Mouse (Mus musculus): ENCODE results near the gene Haus8. TPM values are rescaled to one million over a fixed set of nuclear protein-coding genes. Genes with fewer than 3 reads are reported as not detected.
"Not testable (repeated sequence)": the region's sequence is repeated elsewhere in the genome, so short reads cannot be mapped to it uniquely, and the experiment has no call there.

Haus8 gene
- 58.6 and 67.2 TPM in 2 replicates for polyA plus RNA-seq (2015; fragmentation: Nextera tagmentation; extraction: Ambion mirVana)

DNA sequence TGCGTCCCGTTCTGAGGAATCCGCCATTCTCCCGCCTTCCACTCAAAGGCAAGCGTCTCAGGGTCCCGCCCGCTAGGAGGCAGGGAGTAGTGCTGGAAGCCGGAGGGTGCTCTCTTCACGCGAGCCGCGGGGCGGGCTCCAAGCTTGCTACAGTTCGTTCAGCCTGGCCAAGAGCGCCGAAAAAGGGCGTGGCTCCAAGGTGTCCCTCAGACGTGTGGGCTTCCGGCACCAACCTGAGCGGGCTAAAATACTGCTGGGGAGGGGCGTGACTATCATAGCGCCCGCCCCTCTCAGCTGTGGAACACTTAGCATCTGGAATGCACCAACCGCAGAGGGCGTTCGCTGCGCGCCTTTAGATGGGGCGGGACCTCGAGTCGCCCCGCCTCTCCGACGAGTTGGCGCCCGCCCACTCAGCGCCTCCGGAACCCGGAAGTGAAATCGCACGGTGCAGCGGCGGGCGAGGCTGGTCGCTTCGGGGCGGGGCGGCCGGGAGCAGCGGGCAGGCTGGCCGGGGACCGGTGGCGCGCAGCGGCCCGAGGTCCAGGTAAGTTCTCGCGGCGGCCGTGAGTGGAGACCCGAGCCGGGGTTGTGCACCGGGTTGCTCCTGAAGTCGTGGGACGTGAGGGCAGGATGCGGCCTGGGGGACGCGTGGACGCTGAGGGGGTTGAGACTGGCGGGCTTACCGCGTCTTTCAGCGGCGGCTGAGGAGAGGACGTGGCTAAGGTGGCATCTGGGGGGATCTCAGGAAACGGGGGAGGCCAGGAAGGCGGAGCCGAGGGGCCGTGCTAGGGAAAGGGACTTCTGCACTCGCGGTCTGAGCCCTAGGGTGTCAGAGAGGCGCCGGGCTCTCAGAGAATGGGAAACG, at the start of gene Haus8, which contains the start of gene Myo9b:
Haus8 (minus strand) TSS at position 649 of the 865 bp plus-strand sequence.
Myo9b (plus strand) TSS at position 429 of the 865 bp plus-strand sequence.
- H3K27ac ChIP-seq (ENCODE audit: low read length) = peak within 1 kb of the TSS; percentile 90
- under 1% methylated on average over 83 of the region's 84 CpGs for WGBS
- H3K4me3 ChIP-seq (ENCODE audit: low read length) = peak within 1 kb of the TSS; percentile 87
- no peaks in the 10 kb centered on the region for H3K9me3 ChIP-seq (ENCODE audit: control insufficient read depth, low read length)
- H3K27me3 ChIP-seq (ENCODE audit: control insufficient read depth, insufficient read depth, low read depth, low read length) = no peaks in the 10 kb centered on the region
- peaks cover 9% of the 10 kb centered on the region for H3K4me1 ChIP-seq (replicated peaks; ENCODE audit: control insufficient read depth, insufficient read depth, low read length)
- no peaks in the 10 kb centered on the region for H3K36me3 ChIP-seq (ENCODE audit: control insufficient read depth, insufficient read depth, low read length)
- H3K9ac ChIP-seq (ENCODE audit: low read length) = peak within 1 kb of the TSS; percentile 82
- H3K4me2 ChIP-seq (ENCODE audit: low read depth, low read length) = peak within 1 kb of the TSS; percentile 75
- ATAC-seq (ENCODE audit: low read depth) = peak; percentile 97

DNA sequence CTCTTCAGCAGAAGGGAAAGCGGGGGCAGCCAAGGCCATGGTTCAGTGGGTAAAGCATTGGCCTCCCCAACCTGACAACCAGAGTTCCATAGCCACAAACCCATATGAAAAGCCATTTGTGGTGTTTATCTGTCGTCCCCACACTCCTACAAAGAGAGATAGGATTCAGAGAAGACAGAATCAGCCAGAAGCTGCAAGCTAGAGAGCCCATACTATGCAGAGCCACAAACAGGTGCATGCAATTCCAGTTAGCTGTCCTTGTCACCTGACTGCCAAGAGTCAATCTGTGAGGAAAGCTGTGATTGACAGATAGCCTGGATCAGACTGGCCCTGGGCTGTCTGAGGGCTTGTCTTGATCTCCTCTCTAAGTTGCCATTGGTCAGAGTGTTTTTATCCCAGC, 47.0 kb upstream of the Haus8 start:
- not testable (repeated sequence) for H3K9ac ChIP-seq (ENCODE audit: low read length); H3K4me2 ChIP-seq (ENCODE audit: low read depth, low read length); H3K9me3 ChIP-seq (ENCODE audit: control insufficient read depth, low read length); ATAC-seq (ENCODE audit: low read depth); H3K27ac ChIP-seq (ENCODE audit: low read length); H3K27me3 ChIP-seq (ENCODE audit: control insufficient read depth, insufficient read depth, low read depth, low read length); H3K4me3 ChIP-seq (ENCODE audit: low read length); H3K4me1 ChIP-seq (replicated peaks; ENCODE audit: control insufficient read depth, insufficient read depth, low read length)
- H3K36me3 ChIP-seq (ENCODE audit: control insufficient read depth, insufficient read depth, low read length) = peaks cover 20% of the 10 kb centered on the region
- WGBS = 94% methylated on average over 2 of the region's 2 CpGs

DNA sequence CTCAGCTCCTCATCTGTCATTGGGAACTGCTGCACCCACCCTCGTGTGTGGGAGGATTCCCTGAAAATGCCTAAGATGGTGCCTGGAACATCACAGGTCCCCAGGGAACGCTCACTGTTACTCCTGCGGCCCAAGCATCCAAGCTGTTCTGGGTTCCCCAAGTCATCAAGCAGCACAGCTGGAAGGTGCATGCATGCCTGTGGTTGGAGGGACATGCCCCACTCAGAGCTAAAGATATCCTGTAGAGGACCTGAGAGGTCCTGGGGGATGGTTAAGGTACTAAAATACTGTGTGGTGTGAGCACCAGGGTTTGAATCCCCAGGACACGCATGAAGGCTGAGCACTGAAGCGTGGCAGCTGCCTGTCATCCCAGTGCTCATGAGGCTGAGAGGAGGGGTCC, 45.9 kb upstream of the Haus8 start:
- H3K36me3 ChIP-seq (ENCODE audit: control insufficient read depth, insufficient read depth, low read length) = peaks cover 13% of the 10 kb centered on the region
- not testable (repeated sequence) for H3K27me3 ChIP-seq (ENCODE audit: control insufficient read depth, insufficient read depth, low read depth, low read length); ATAC-seq (ENCODE audit: low read depth); H3K4me2 ChIP-seq (ENCODE audit: low read depth, low read length); H3K27ac ChIP-seq (ENCODE audit: low read length); H3K9ac ChIP-seq (ENCODE audit: low read length); H3K4me1 ChIP-seq (replicated peaks; ENCODE audit: control insufficient read depth, insufficient read depth, low read length); H3K9me3 ChIP-seq (ENCODE audit: control insufficient read depth, low read length); H3K4me3 ChIP-seq (ENCODE audit: low read length)
- WGBS = 88% methylated on average over 5 of the region's 5 CpGs

DNA sequence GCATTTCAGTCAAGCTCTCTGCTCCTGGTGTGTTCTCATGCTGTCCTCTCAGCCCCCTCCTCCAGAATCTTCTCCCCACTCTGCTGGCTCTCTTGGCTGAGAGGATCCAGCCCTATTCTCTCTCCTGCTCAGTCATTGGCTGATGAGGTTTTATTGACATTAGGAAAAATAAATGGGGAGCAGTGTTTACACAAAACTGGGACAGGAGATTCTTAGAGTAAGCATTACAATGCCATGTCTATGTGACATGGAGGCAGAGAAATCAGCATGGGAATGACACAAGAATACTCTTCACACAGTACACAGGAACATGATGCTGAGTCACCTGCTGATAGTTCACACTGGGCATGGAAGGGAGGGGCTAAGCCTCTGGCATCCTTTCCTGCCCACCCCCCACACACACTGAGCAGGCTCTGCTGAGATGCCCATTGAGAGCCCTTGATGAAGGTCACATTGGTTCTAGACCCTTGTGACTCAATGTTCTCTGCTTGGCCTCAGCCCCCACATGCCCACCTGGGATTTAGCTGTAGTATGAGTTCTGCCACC, 43.8 kb upstream of the Haus8 start:
- ATAC-seq (ENCODE audit: low read depth) = no peak
- H3K36me3 ChIP-seq (ENCODE audit: control insufficient read depth, insufficient read depth, low read length) = no peaks in the 10 kb centered on the region
- no peak overlapping the region for H3K9ac ChIP-seq (ENCODE audit: low read length)
- H3K9me3 ChIP-seq (ENCODE audit: control insufficient read depth, low read length) = no peaks in the 10 kb centered on the region
- peaks cover 8% of the 10 kb centered on the region; the same call in 1 of the 2 replicates for H3K4me1 ChIP-seq (replicated peaks; ENCODE audit: control insufficient read depth, insufficient read depth, low read length)
- H3K4me2 ChIP-seq (ENCODE audit: low read depth, low read length) = no peak overlapping the region
- H3K4me3 ChIP-seq (ENCODE audit: low read length) = no peak overlapping the region
- H3K27ac ChIP-seq (ENCODE audit: low read length) = no peak overlapping the region
- no peaks in the 10 kb centered on the region for H3K27me3 ChIP-seq (ENCODE audit: control insufficient read depth, insufficient read depth, low read depth, low read length)

DNA sequence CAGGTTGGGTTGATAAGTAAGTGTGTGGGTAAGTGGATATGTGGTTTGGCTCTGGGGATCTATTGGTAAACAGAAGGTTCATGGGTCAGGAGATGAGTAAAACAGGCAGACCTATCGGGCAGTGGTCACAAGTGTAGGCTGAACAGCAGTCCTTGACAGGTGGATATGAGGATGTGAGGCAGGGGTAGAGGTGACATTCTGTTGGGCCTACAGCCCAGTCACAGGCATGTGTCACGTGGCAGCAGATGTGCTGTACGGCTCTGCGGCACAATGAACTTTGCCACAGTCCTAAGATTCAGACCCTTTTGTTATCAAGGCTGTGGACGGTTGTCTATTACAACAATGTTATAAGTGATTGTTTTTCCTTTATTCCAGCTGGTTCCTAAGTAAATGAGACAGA, 43.2 kb upstream of the Haus8 start:
- Histone ChIP-seq H3K9me3 (ENCODE audit: control insufficient read depth, low read length) (no peaks in the 10 kb centered on the region), H3K36me3 (ENCODE audit: control insufficient read depth, insufficient read depth, low read length) (no peaks in the 10 kb centered on the region), H3K27me3 (ENCODE audit: control insufficient read depth, insufficient read depth, low read depth, low read length) (no peaks in the 10 kb centered on the region), H3K4me2 (ENCODE audit: low read depth, low read length) (no peak overlapping the region), H3K9ac (ENCODE audit: low read length) (no peak overlapping the region), H3K4me3 (ENCODE audit: low read length) (no peak overlapping the region), H3K4me1 (replicated peaks; ENCODE audit: control insufficient read depth, insufficient read depth, low read length) (peaks cover 8% of the 10 kb centered on the region; the same call in 1 of the 2 replicates), H3K27ac (ENCODE audit: low read length) (no peak overlapping the region)
- ATAC-seq (ENCODE audit: low read depth) = no peak
- 86% methylated on average over 5 of the region's 5 CpGs for WGBS

DNA sequence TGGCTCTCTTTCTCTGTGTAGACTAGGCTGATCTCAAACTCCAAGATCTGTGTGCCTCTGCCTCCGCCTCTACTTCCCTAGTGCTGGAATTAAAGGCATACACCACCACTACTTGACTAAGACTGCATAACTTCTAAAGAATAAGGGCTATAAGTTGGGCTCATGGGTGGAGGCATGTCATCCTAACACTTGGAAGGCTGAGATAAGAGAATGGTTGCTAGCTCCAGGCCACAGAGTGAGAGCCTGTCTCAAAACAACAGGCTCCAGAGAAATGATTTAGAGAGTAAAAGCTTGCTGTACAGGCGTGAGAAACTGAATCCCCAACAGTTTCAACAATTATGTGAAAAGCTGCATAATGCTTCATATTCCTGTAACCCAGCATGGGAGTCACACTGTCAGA, 41.2 kb upstream of the Haus8 start:
- H3K4me3 ChIP-seq (ENCODE audit: low read length) = no peak overlapping the region
- ATAC-seq (ENCODE audit: low read depth) = no peak
- H3K9me3 ChIP-seq (ENCODE audit: control insufficient read depth, low read length) = no peaks in the 10 kb centered on the region
- no peak overlapping the region for H3K27ac ChIP-seq (ENCODE audit: low read length)
- H3K9ac ChIP-seq (ENCODE audit: low read length) = no peak overlapping the region
- H3K36me3 ChIP-seq (ENCODE audit: control insufficient read depth, insufficient read depth, low read length) = no peaks in the 10 kb centered on the region
- H3K4me2 ChIP-seq (ENCODE audit: low read depth, low read length) = no peak overlapping the region
- no peaks in the 10 kb centered on the region for H3K27me3 ChIP-seq (ENCODE audit: control insufficient read depth, insufficient read depth, low read depth, low read length)
- WGBS = 91% methylated on average over 2 of the region's 2 CpGs
- peaks cover 8% of the 10 kb centered on the region; the same call in 1 of the 2 replicates for H3K4me1 ChIP-seq (replicated peaks; ENCODE audit: control insufficient read depth, insufficient read depth, low read length)

DNA sequence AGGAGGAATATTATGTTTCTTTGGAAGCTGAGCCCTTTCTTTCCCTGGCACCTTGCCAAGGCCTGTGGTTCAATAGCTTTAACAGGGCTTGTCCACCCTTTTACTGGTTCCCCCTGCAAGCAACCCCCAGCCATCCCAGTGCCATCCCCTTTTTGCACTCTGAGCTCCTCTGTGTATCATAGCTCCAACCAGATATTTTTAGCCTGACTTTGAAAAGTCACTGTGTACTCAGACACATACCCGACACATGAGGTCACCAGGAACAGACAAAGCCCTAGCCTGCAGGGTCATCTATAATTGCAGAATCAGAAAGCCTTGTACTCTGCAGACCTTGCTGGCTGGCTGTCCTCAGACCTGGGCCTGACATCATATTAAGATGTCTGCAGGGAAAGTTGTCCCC, 40.0 kb upstream of the Haus8 start:
- no peaks in the 10 kb centered on the region for H3K36me3 ChIP-seq (ENCODE audit: control insufficient read depth, insufficient read depth, low read length)
- peaks cover 8% of the 10 kb centered on the region; the same call in 1 of the 2 replicates for H3K4me1 ChIP-seq (replicated peaks; ENCODE audit: control insufficient read depth, insufficient read depth, low read length)
- WGBS = 31% methylated on average over 1 of the region's 1 CpGs
- 0 out of 2 replicates have a peak overlapping the region, but pooled peaks have one; percentile 5 for H3K9ac ChIP-seq (ENCODE audit: low read length)
- no peak overlapping the region for H3K4me3 ChIP-seq (ENCODE audit: low read length)
- no peak overlapping the region for H3K4me2 ChIP-seq (ENCODE audit: low read depth, low read length)
- ATAC-seq (ENCODE audit: low read depth) = peak; percentile 71
- H3K27ac ChIP-seq (ENCODE audit: low read length) = peak overlapping the region; percentile 11; the same call in 1 of the 2 replicates
- H3K9me3 ChIP-seq (ENCODE audit: control insufficient read depth, low read length) = no peaks in the 10 kb centered on the region
- H3K27me3 ChIP-seq (ENCODE audit: control insufficient read depth, insufficient read depth, low read depth, low read length) = no peaks in the 10 kb centered on the region

DNA sequence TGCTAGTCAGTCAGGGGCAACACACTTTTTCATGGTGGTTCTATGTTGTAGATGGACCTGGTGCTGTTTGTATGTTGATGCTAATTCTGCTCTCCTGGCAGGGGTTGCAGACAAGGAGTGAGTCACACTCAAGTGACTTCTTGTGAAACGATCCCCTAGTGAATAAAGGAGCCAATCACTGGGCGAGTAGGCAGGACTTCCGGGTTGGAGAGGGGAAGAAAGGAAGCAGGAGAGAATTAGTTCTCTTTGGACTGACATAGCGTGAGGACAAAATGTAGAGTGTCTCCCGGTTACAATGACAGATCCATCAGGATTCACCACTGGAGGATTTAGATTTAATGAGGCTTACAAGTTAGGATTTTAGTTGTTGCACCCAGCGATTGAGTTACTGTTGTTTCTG, 37.7 kb upstream of the Haus8 start:
- H3K4me1 ChIP-seq (replicated peaks; ENCODE audit: control insufficient read depth, insufficient read depth, low read length) = peaks cover 8% of the 10 kb centered on the region; the same call in 1 of the 2 replicates
- no peaks in the 10 kb centered on the region for H3K9me3 ChIP-seq (ENCODE audit: control insufficient read depth, low read length)
- H3K4me3 ChIP-seq (ENCODE audit: low read length) = no peak overlapping the region
- WGBS = 73% methylated on average over 6 of the region's 6 CpGs
- no peak overlapping the region for H3K9ac ChIP-seq (ENCODE audit: low read length)
- ATAC-seq (ENCODE audit: low read depth) = no peak
- H3K27ac ChIP-seq (ENCODE audit: low read length) = no peak overlapping the region
- no peak overlapping the region for H3K4me2 ChIP-seq (ENCODE audit: low read depth, low read length)
- H3K27me3 ChIP-seq (ENCODE audit: control insufficient read depth, insufficient read depth, low read depth, low read length) = no peaks in the 10 kb centered on the region
- H3K36me3 ChIP-seq (ENCODE audit: control insufficient read depth, insufficient read depth, low read length) = no peaks in the 10 kb centered on the region

DNA sequence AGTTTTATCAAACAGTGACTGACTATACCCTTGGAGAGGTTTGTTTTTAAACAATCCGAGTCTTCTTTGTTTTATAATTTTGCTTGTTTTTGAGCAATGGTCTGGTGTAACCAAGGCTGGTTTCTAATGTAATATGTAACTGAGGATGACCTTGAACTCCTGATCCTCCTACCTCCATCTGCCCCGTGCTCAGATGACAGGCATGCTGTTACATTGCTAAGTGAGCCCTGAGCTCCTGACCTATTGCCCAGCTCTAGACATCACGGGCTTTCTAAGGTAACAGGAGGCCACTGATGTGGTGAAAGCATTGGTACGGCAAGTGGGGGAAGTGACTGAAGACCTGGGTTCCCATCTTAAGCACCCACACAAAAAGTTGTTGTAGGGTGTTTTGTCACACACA, 35.2 kb upstream of the Haus8 start:
- peaks cover 8% of the 10 kb centered on the region; the same call in 1 of the 2 replicates for H3K4me1 ChIP-seq (replicated peaks; ENCODE audit: control insufficient read depth, insufficient read depth, low read length)
- no peak overlapping the region for H3K9ac ChIP-seq (ENCODE audit: low read length)
- no peaks in the 10 kb centered on the region for H3K9me3 ChIP-seq (ENCODE audit: control insufficient read depth, low read length)
- H3K36me3 ChIP-seq (ENCODE audit: control insufficient read depth, insufficient read depth, low read length) = no peaks in the 10 kb centered on the region
- ATAC-seq (ENCODE audit: low read depth) = no peak
- 80% methylated on average over 4 of the region's 4 CpGs for WGBS
- no peak overlapping the region for H3K4me3 ChIP-seq (ENCODE audit: low read length)
- no peaks in the 10 kb centered on the region for H3K27me3 ChIP-seq (ENCODE audit: control insufficient read depth, insufficient read depth, low read depth, low read length)
- no peak overlapping the region for H3K4me2 ChIP-seq (ENCODE audit: low read depth, low read length)
- no peak overlapping the region for H3K27ac ChIP-seq (ENCODE audit: low read length)
